Mouse (Mus musculus): ENCODE results near the gene Zdhhc15. TPM values are rescaled to one million over a fixed set of nuclear protein-coding genes. Genes with fewer than 3 reads are reported as not detected.
"Not testable (repeated sequence)": the region's sequence is repeated elsewhere in the genome, so short reads cannot be mapped to it uniquely, and the experiment has no call there.

Zdhhc15 gene
- 13.1 and 14.1 TPM in 2 replicates for polyA plus RNA-seq (2015; fragmentation: Nextera tagmentation; extraction: Ambion mirVana)

DNA sequence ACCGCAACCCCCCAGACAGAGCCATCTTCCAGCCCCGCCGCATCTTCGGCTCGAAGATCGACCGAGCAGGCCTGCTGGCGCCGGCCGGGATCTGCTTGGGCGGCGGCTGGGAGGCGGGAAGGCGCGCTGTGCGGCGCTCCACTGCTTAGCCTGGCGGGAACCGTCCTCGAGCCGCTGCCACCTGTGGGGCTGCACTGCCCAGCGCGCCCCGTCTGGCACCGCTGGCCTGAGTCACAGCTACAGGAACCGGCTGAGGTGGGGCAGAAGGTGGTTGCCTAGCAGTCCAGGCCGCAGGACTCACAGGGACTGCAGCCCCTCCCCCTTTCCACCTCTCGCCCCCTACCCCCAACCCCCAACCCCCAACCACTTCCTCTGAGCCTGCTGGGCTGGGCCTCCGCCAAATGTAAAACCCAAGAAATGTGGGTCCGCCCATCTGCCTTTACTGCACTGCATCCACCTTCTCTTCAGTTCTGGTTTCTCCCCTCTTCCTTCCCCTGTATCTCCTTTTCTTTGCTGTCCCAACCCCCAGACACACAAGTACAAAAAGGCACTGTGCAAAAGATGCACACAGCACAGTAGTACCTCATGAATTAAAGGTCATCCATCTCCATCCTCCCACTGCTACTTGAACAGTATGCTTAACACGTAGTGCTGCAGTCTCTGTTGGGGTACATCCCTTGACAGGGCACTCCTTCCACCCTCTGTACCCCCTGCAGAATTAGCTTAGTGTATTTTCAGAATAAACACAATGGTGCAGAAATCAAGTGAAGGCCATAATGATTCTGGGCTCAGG, at the start of gene Zdhhc15:
Zdhhc15 (minus strand) TSS at position 308 of the 793 bp plus-strand sequence.
- WGBS: 26% methylated on average over 25 of the region's 31 CpGs
- Histone ChIP-seq H3K36me3 (no peaks in the 10 kb centered on the region), H3K4me1 (no peaks in the 10 kb centered on the region), H3K9ac (peak within 1 kb of the TSS; percentile 71), H3K4me3 (peak within 1 kb of the TSS; percentile 53), H3K4me2 (peak within 1 kb of the TSS; percentile 60), H3K9me3 (no peaks in the 10 kb centered on the region), H3K27ac (peak within 1 kb of the TSS; percentile 77), H3K27me3 (peaks cover 18% of the 10 kb centered on the region)
- peak; percentile 90 for ATAC-seq (ENCODE audit: insufficient number of reproducible peaks, insufficient read depth, low FRiP score, low TSS enrichment, low read depth)

DNA sequence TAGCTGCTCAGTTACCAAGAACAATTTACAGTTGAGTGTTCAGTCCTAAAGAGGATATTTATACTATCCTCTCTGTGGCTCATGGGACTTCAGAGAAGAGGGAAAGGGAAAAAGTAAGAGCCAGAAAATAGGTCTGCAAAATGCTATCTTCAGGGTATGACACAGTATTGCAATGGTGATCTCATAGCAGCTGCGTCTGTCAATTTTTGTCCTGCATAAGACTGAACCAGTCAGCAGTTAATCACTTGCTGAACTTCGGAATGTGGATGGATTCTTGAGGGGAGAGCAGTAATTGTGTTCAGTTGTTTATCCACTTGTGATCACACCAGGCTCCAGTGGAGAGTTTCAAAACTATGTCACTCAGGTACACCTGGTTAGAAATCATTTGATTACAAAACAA, 37.1 kb upstream of the Zdhhc15 start:
- no peak for ATAC-seq (ENCODE audit: insufficient number of reproducible peaks, insufficient read depth, low FRiP score, low TSS enrichment, low read depth)
- Histone ChIP-seq H3K9ac (no peak overlapping the region), H3K36me3 (no peaks in the 10 kb centered on the region), H3K27ac (no peak overlapping the region), H3K4me3 (no peak overlapping the region), H3K4me2 (no peak overlapping the region), H3K27me3 (0 out of 2 replicates have a peak, but pooled peaks cover 4% of the 10 kb centered on the region), H3K9me3 (no peaks in the 10 kb centered on the region), H3K4me1 (no peaks in the 10 kb centered on the region)
- WGBS: 67% methylated on average over 2 of the region's 2 CpGs

DNA sequence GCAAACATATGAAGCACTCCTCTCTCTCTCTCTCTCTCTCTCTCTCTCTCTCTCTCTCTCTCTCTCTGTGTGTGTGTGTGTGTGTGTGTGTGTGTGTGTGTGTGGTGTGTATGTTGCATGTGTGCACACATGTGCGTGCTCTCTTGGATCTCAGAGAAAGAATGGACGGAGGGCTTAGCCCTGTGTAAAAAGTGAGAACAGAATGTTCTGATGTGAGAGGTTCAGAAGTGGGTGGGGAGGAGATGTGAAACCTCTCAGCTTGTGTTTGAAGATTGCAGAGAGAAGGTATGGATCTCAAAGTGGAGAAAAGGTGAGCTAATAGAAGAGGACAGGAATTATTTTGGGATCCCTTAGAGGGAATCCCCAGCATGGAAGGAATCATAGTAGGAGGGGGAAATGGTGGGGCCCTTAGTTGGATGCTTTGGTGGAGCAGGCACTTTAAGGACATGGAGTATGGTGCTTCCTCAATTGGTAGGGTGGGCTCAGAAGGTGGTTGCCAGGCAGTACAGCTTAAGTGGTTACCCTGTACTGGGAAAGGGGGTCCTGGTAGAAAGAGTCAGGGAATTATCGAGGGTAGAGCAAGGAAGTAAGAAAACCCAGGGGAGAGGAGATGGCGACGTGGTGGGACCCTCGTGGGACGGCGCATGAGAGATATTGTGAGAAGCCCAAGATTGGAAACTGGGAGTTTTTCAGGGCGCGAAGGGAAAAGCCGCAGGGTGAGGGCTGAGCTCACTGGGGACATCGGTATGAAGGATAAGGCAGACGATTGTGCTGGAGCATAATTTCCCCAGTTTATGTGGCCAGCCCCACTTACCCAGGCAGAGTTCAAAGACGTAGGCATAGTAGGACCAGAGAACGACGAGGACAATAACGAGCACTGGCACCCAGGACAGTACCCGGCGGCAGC, 761 bp downstream of the Zdhhc15 start:
- peak overlapping the region; percentile 77 for H3K27ac ChIP-seq
- peaks cover 18% of the 10 kb centered on the region for H3K27me3 ChIP-seq
- ATAC-seq (ENCODE audit: insufficient number of reproducible peaks, insufficient read depth, low FRiP score, low TSS enrichment, low read depth): 0 out of 2 replicates have a peak, but pooled peaks have one; percentile 15
- peak overlapping the region; percentile 71 for H3K9ac ChIP-seq
- H3K4me3 ChIP-seq: peak overlapping the region; percentile 53
- WGBS: 27% methylated on average over 19 of the region's 19 CpGs
- peak overlapping the region; percentile 60 for H3K4me2 ChIP-seq
- H3K9me3 ChIP-seq: no peaks in the 10 kb centered on the region
- H3K4me1 ChIP-seq: no peaks in the 10 kb centered on the region
- H3K36me3 ChIP-seq: no peaks in the 10 kb centered on the region

DNA sequence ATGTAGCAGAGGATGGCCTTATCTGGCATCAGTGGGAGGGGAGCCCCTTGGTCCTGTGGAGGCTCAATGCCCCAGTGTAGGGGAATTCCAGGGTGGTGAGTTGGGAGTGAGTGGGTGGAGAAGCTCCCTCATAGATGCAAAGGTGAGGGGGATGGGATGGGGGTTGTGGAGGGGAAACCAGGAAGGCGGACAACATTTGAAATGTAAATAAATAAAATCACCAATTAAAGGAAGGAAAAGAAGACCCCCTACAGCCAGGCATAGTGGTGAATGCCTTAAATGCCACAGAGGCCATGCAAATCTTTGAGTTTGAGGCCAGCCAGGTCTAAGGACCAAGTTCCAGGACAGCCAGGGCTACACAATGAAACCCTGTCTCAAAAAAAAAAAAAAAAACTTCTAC, 13.9 kb downstream of the Zdhhc15 start:
- H3K4me1 ChIP-seq: no peaks in the 10 kb centered on the region
- WGBS: 100% methylated on average over 1 of the region's 1 CpGs
- ATAC-seq (ENCODE audit: insufficient number of reproducible peaks, insufficient read depth, low FRiP score, low TSS enrichment, low read depth): no peak
- H3K36me3 ChIP-seq: no peaks in the 10 kb centered on the region
- no peaks in the 10 kb centered on the region for H3K9me3 ChIP-seq
- H3K27ac ChIP-seq: no peak overlapping the region
- H3K4me2 ChIP-seq: no peak overlapping the region
- no peak overlapping the region for H3K4me3 ChIP-seq
- H3K9ac ChIP-seq: no peak overlapping the region
- 0 out of 2 replicates have a peak, but pooled peaks cover 3% of the 10 kb centered on the region for H3K27me3 ChIP-seq

DNA sequence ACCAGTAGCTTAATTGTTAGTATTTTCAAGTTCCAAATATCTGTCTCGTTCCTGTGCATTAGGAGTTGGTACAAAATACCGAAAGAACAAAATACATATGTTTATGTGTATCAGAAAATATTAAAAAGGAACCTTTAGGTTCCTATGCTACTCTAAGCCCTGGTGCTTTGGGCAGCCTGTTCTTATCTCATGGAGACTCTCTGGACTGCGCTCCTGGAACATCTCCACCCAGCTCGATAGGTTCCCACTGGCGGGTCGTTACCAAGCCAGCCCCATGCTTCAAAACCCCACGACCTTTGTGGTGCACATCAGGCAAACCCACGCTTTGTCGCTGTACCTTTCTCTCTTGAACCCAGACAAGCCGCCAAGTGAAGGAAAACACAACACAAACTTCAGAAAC, 58.3 kb downstream of the Zdhhc15 start:
- 91% methylated on average over 10 of the region's 10 CpGs for WGBS
- Histone ChIP-seq H3K4me2 (no peak overlapping the region), H3K4me3 (no peak overlapping the region), H3K9me3 (no peaks in the 10 kb centered on the region), H3K36me3 (no peaks in the 10 kb centered on the region), H3K27me3 (no peaks in the 10 kb centered on the region), H3K27ac (no peak overlapping the region), H3K4me1 (no peaks in the 10 kb centered on the region), H3K9ac (no peak overlapping the region)
- ATAC-seq (ENCODE audit: insufficient number of reproducible peaks, insufficient read depth, low FRiP score, low TSS enrichment, low read depth): no peak

DNA sequence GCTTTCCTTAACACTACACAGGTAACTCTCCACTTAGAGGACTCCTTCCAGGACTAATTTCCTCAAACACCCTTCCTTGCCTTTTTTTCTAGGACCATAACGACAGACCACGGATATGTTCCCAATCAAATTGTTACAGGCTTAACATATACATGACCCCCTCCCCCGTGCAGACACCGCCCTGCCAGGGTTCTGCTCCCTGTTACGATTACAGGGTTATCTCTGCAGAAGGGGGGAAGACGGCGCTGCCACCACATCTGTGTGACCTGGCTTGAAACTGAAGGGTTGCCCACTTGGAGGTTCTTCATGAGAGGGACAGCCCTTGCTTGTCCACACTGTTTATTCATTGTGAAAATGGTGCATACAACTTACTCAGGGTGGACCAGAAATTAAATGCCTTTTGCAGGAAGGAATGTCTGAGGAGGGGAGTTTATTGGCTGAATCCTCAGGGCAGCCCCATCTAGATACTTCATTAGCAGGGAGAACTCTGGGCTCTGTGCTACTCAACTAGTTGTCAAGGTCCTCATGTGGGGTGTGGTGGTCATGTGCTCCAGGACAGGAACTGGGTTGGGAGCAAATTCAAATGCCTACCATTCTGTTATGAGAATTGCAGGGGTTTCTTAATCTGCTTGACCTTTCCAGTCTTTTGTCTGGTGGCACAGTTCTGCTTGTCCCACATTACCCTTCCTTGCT, 67.0 kb downstream of the Zdhhc15 start:
- 81% methylated on average over 2 of the region's 7 CpGs for WGBS
- not testable (repeated sequence) for H3K4me2 ChIP-seq; H3K36me3 ChIP-seq; H3K4me1 ChIP-seq; H3K27me3 ChIP-seq; H3K4me3 ChIP-seq; H3K27ac ChIP-seq; H3K9me3 ChIP-seq; ATAC-seq (ENCODE audit: insufficient number of reproducible peaks, insufficient read depth, low FRiP score, low TSS enrichment, low read depth); H3K9ac ChIP-seq

DNA sequence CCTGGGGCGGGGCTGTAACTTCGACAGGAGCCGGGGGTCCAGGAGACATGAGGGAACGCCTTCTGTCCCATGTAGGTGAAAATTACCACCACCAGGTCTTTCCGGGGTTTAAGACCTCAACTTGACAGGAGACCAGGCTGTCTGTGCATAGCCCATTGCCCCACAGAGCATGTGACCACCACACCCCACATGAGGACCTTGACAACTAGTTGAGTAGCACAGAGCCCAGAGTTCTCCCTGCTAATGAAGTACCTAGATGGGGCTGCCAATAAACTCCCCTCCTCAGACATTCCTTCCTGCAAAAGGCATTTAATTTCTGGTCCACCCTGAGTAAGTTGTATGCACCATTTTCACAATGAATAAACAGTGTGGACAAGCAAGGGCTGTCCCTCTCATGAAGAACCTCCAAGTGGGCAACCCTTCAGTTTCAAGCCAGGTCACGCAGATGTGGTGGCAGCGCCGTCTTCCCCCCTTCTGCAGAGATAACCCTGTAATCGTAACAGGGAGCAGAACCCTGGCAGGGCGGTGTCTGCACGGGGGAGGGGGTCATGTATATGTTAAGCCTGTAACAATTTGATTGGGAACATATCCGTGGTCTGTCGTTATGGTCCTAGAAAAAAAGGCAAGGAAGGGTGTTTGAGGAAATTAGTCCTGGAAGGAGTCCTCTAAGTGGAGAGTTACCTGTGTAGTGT, 68.5 kb downstream of the Zdhhc15 start:
- not testable (repeated sequence) for H3K9me3 ChIP-seq; H3K4me3 ChIP-seq; H3K4me1 ChIP-seq; H3K27ac ChIP-seq; H3K36me3 ChIP-seq; H3K9ac ChIP-seq; H3K27me3 ChIP-seq; H3K4me2 ChIP-seq; ATAC-seq (ENCODE audit: insufficient number of reproducible peaks, insufficient read depth, low FRiP score, low TSS enrichment, low read depth)
- 84% methylated on average over 8 of the region's 13 CpGs for WGBS

DNA sequence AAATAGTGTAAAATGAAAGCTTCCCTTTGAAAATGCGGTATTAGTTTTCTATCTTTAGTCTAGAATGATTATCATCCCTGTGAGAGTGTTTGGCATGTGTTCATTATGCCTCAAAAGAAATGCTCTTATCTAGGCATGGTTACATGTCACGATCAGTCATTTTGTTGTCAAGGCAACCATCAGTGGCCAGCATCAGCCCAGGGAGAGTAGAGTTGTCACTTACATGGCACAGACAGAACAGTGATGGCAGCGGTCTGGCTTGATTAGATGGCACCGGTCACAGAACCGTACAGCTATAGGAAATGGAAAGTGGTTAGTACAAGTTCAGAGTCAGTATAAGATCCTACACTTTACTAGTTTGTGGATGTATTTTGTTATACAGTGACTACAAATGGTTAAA, 96.9 kb downstream of the Zdhhc15 start:
- Histone ChIP-seq H3K4me1 (no peaks in the 10 kb centered on the region), H3K4me2 (no peak overlapping the region), H3K4me3 (no peak overlapping the region), H3K27me3 (peaks cover 17% of the 10 kb centered on the region), H3K27ac (no peak overlapping the region), H3K9me3 (no peaks in the 10 kb centered on the region), H3K36me3 (no peaks in the 10 kb centered on the region), H3K9ac (no peak overlapping the region)
- 85% methylated on average over 5 of the region's 5 CpGs for WGBS
- no peak for ATAC-seq (ENCODE audit: insufficient number of reproducible peaks, insufficient read depth, low FRiP score, low TSS enrichment, low read depth)

DNA sequence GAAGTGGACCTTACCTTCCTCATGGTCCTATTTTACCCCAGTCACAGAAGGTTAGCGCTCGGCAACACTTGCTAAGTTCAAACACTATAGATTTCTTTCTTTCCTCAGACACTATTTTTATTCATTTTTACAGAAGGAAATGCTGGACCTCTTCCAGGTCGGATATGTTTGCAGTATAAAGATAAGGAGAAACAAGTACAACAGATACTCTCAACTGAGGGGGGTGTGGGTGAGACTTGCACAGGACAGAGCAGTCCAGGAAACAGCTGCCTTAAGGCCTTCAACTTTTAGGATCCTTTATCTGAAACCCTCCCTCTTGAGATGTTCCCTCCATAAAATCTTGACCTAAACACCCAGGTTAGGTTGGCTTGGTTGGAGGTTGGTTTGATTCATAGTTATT, 103.4 kb downstream of the Zdhhc15 start:
- Histone ChIP-seq H3K9me3 (no peaks in the 10 kb centered on the region), H3K4me3 (no peak overlapping the region), H3K4me1 (no peaks in the 10 kb centered on the region), H3K4me2 (no peak overlapping the region), H3K9ac (no peak overlapping the region), H3K27me3 (peaks cover 25% of the 10 kb centered on the region), H3K27ac (no peak overlapping the region), H3K36me3 (no peaks in the 10 kb centered on the region)
- no peak for ATAC-seq (ENCODE audit: insufficient number of reproducible peaks, insufficient read depth, low FRiP score, low TSS enrichment, low read depth)
- 87% methylated on average over 3 of the region's 3 CpGs for WGBS

DNA sequence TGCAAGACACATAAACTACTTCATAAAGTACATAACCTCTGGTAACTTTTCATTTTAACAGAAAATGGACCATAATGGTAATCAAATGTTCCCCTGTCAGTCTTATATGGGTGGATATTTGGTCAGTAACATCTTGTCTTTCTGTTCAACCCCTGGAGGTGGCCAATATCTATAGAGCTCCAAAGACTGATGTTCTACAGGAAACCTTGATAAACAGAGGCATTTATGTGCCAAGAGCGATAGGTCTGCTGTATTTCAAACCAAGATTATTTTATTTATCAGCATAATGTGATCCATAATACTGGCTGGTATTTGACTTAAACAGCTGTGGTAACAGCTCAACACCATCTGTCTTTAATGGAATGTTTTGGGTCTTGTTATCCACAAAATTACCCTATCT, 125.6 kb downstream of the Zdhhc15 start:
- Histone ChIP-seq H3K9ac (no peak overlapping the region), H3K27ac (no peak overlapping the region), H3K4me1 (no peaks in the 10 kb centered on the region), H3K4me2 (no peak overlapping the region), H3K36me3 (no peaks in the 10 kb centered on the region), H3K27me3 (peaks cover 22% of the 10 kb centered on the region), H3K4me3 (no peak overlapping the region), H3K9me3 (no peaks in the 10 kb centered on the region)
- ATAC-seq (ENCODE audit: insufficient number of reproducible peaks, insufficient read depth, low FRiP score, low TSS enrichment, low read depth): no peak
- WGBS: 86% methylated on average over 1 of the region's 1 CpGs
